Mouse (Mus musculus) stomach, postnatal 0 days (tissue): ENCODE results near the gene Wfdc15b. TPM values are rescaled to one million over a fixed set of nuclear protein-coding genes. Genes with fewer than 3 reads are reported as not detected.

Experiments used
- ATAC-seq: fragments of 200-750 bp; cut with Nextera tagmentation; 2 replicates; pipeline ENCODE4 v1.8.0; 2017; ENCODE audit not compliant: low FRiP score, low TSS enrichment
- DNase-seq: peaks from one replicate; pipeline ENCODE4 v3.0.0-alpha.2; 2016; ENCODE audit warnings: low spot score
- H3K27ac ChIP-seq: fragments of 300-500 bp; sonication (generic); replicated peaks from 2 replicates; pipeline ENCODE4 v1.5.1; 2014; ENCODE audit warnings: mild to moderate bottlenecking, control low read depth
- H3K27me3 ChIP-seq: fragments of 300-500 bp; sonication (generic); 2 replicates; pipeline ENCODE4 v1.6.1; 2014; ENCODE audit warnings: low read length; ENCODE audit not compliant: control insufficient read depth, insufficient read depth
- H3K36me3 ChIP-seq: fragments of 300-500 bp; sonication (generic); 2 replicates; pipeline ENCODE4 v1.6.1; 2014; ENCODE audit warnings: low read length, mixed read lengths; ENCODE audit not compliant: control insufficient read depth, insufficient read depth
- H3K4me1 ChIP-seq: fragments of 300-500 bp; sonication (generic); replicated peaks from 2 replicates; pipeline ENCODE4 v1.6.1; 2014; ENCODE audit warnings: antibody characterized with exemption; ENCODE audit not compliant: control insufficient read depth, insufficient read depth
- H3K4me2 ChIP-seq: fragments of 300-500 bp; sonication (generic); replicated peaks from 2 replicates; pipeline ENCODE4 v1.6.1; 2014; ENCODE audit warnings: low read depth, mild to moderate bottlenecking, control low read depth, moderate library complexity
- H3K4me3 ChIP-seq: fragments of 300-500 bp; sonication (generic); 2 replicates; pipeline ENCODE4 v1.5.1; 2014; ENCODE audit warnings: low read depth, low read length, control low read depth
- H3K9ac ChIP-seq: fragments of 300-500 bp; sonication (generic); 2 replicates; pipeline ENCODE4 v1.6.1; 2014; ENCODE audit warnings: mild to moderate bottlenecking, low read length, control low read depth, mixed read lengths
- H3K9me3 ChIP-seq: fragments of 300-500 bp; sonication (generic); 2 replicates; pipeline ENCODE4 v1.6.1; 2016; ENCODE audit warnings: low read length; ENCODE audit not compliant: control insufficient read depth
- CTCF ChIP-seq: IDR thresholded peaks from 2 replicates; pipeline ENCODE4 v1.5.1; 2016; ENCODE audit warnings: antibody characterized with exemption, low read depth, mild to moderate bottlenecking, moderate library complexity
- EP300 ChIP-seq: optimal IDR thresholded peaks from 2 replicates; pipeline ENCODE3; 2016; ENCODE audit warnings: antibody characterized with exemption
- WGBS: fragments of 180-500 bp; shearing (Covaris S2); extraction: QIAGEN DNeasy Blood & Tissue Kit; methylation state at CpG from one replicate; pipeline ENCODE4 v1.1.7; 2014; 5-methylcytosine and 5-hydroxymethylcytosine counted together
- polyA plus RNA-seq: library from polyadenylated mRNA; unstranded; fragments of >200 nt; fragmentation: Nextera tagmentation; extraction: Ambion mirVana; gene quantifications from 2 replicates; pipeline ENCODE4 v1.2.1, GENCODE M21; 2015

Wfdc15b gene
- polyA plus RNA-seq, 1 experiment from 2014 or later = 16.2 TPM

DNA sequence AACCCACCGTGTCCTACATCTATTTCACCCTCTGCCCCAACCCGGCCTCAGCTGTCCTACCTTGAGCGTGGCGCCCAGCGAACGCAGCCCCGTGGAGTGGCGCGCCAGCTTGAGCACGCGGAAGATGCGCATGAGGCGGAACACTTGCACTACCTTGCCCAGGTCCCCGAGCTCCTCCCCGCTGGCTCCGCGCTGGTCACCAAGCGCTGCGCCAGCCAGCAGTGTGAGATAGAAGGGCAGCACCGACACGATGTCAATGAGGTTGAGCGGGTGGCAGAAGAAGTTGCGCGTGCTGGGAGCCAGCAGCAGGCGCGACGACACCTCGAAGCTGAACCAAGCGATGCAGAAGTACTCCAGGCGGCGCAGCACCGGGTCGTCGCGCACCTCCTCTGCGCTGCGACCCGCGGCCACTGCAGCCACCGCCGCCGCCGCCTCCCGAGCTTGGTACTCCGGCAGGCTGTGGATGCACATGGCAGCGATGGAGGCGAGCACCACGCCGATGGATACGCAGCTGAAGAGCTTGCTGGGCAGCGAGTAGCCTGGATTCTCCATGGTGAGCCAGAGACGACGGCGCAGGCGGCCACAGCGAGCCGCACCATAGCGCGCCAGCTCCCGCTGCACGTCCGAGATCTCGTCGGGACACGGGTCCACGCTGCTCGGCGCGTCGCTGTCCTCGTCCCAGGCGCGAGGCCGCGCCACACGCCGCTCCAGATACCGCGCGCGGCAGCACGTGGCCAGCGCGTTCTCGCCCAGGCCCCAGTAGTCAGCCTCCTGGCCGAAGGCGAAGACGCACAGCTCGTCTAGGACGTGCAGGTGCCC is 53.5 kb downstream of the Wfdc15b start:
- 13% methylated on average over 86 of the region's 90 CpGs for WGBS
- Histone ChIP-seq H3K9me3 (no peaks in the 10 kb centered on the region), H3K27ac (no peak overlapping the region)

DNA sequence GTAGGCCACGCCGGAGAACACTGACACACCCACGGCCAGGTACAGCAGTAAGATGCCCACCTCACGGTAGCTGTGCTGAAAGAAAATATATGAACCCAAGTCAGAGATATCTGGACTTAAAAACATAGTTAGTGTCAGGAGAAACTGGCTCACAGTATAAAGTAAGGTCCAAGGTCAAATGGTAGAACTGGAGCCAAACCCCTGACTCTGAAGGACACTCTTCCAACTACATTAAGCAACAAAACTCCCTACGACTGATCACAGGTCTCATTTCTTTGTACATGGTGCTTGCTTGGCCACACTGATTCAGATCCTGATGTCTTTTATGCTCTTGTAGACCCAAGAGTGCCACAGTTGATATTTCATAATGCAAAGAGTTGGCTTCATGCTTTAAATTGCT is 56.5 kb downstream of the Wfdc15b start:
- Histone ChIP-seq H3K27me3 (peaks cover 17% of the 10 kb centered on the region; the same call in 1 of the 2 replicates), H3K4me2 (no peak overlapping the region), H3K4me3 (no peak overlapping the region), H3K27ac (no peak overlapping the region), H3K36me3 (no peaks in the 10 kb centered on the region), H3K9ac (no peak overlapping the region), H3K4me1 (no peaks in the 10 kb centered on the region), H3K9me3 (no peaks in the 10 kb centered on the region)
- ATAC-seq (no peak), DNase-seq (no peak)
- no peak for TF ChIP-seq EP300
- no peak for TF ChIP-seq CTCF
- 84% methylated on average over 5 of the region's 5 CpGs for WGBS

More for the DNA sequence above, 53.5 kb downstream of the Wfdc15b start:
- TF ChIP-seq EP300 = no peak
- no peak for TF ChIP-seq CTCF
- peak overlapping the region; percentile 46 for H3K4me2 ChIP-seq
- DNase-seq (no peak), ATAC-seq (no peak)
- H3K4me1 ChIP-seq = no peaks in the 10 kb centered on the region
- peak overlapping the region; percentile 27 for H3K4me3 ChIP-seq
- no peaks in the 10 kb centered on the region for H3K36me3 ChIP-seq
- H3K9ac ChIP-seq = no peak overlapping the region
- peaks cover 20% of the 10 kb centered on the region; the same call in 1 of the 2 replicates for H3K27me3 ChIP-seq

Other genes with a start within 250 kb of the Wfdc15b start
- 186 and 189 TPM in 2 replicates for gene Ywhab, start 226.7 kb downstream of the Wfdc15b start, polyA plus RNA-seq
- 0.67 and 0.85 TPM in 2 replicates for gene Pabpc1l, start 196.2 kb downstream of the Wfdc15b start, polyA plus RNA-seq
- gene Stk4, start 151.3 kb downstream of the Wfdc15b start, polyA plus RNA-seq = 11.9 and 13.6 TPM in 2 replicates
- gene Tomm34, start 150.5 kb downstream of the Wfdc15b start, polyA plus RNA-seq = 20.5 and 22.4 TPM in 2 replicates
- 0.19 and 0.23 TPM in 2 replicates for gene Kcns1, start 50.5 kb downstream of the Wfdc15b start, polyA plus RNA-seq
- 63.2 and 68.6 TPM in 2 replicates for gene Wfdc5, start 38.9 kb downstream of the Wfdc15b start, polyA plus RNA-seq
- gene Wfdc12, start 31.1 kb downstream of the Wfdc15b start, polyA plus RNA-seq = 2.4 and 2.5 TPM in 2 replicates
- gene Wfdc15a, start 21.5 kb downstream of the Wfdc15b start, polyA plus RNA-seq = 0.23 and 0.29 TPM in 2 replicates
- not detected in 2 replicates for gene Svs2, start 16.8 kb upstream of the Wfdc15b start, polyA plus RNA-seq
- not detected in 2 replicates for gene Svs3b, start 35.0 kb upstream of the Wfdc15b start, polyA plus RNA-seq
- gene Svs4, start 56.8 kb upstream of the Wfdc15b start, polyA plus RNA-seq = not detected in 2 replicates
- not detected in 2 replicates for gene Svs3a, start 67.6 kb upstream of the Wfdc15b start, polyA plus RNA-seq
- not detected in 2 replicates for gene Svs6, start 95.1 kb upstream of the Wfdc15b start, polyA plus RNA-seq
- gene Svs5, start 111.1 kb upstream of the Wfdc15b start, polyA plus RNA-seq = not detected in 2 replicates
- 4,305 and 4,348 TPM in 2 replicates for gene Slpi, start 167.4 kb upstream of the Wfdc15b start, polyA plus RNA-seq
- gene Rbpjl, start 181.5 kb upstream of the Wfdc15b start, polyA plus RNA-seq = 0.32 and 0.36 TPM in 2 replicates
- 2.0 and 3.1 TPM in 2 replicates for gene Matn4, start 183.5 kb upstream of the Wfdc15b start, polyA plus RNA-seq
- gene Sdc4, start 222.2 kb upstream of the Wfdc15b start, polyA plus RNA-seq = 133 and 143 TPM in 2 replicates
- 46.9 and 48.6 TPM in 2 replicates for gene Sys1, start 235.3 kb upstream of the Wfdc15b start, polyA plus RNA-seq
- gene Gm20458, start 239.3 kb upstream of the Wfdc15b start, polyA plus RNA-seq = 26.9 and 28.1 TPM in 2 replicates